Mouse (Mus musculus) kidney, adult 2 months (tissue): Measurements from ENCODE around the gene Adgra3.

Source experiments
- CTCF ChIP-seq: fragments of 200-500 bp; conservative IDR thresholded peaks from 2 replicates; pipeline ENCODE4 v1.5.1; 2011; ENCODE audit warnings: low read depth, mild to moderate bottlenecking, control low read depth, low read length, moderate library complexity, mixed read lengths; ENCODE audit not compliant: insufficient read depth, insufficient read length
- POLR2A ChIP-seq: fragments of 200-500 bp; IDR thresholded peaks from one replicate; pipeline ENCODE4 v1.6.1; 2011; ENCODE audit warnings: low read depth, low read length, control low read depth

DNA sequence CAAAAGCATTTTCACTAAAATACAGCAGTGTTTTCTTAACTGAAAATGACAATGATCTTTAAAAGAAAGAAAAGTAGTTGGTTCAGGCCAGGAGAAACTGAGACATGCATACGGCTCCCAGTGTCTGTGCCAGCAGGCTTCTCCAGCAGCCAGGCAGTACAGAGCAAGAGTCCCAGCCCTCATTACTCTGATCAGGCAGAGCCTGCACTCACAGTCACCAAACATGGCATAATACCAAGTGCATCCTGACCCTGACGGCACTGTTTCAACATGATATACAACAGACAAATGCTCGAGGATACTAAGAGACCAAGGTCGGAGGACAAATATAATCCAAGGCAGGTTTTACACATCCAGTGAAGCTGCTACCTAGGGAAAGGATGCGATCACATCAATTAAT, 31.2 kb downstream of the Adgra3 start:
- no peak for TF ChIP-seq POLR2A
- no peak for TF ChIP-seq CTCF
